Mouse (Mus musculus): ENCODE measurements around the gene Gm17509.

The Gm17509 gene

GRCm38 (mm10) chr13:117220501-117221321 is at the start of gene Gm17509:
Gene Gm17509, minus strand, starts transcription at chr13:117221075.
- DNase-seq, result peak; percentile 64

GRCm38 (mm10) chr13:117267963-117268362 is 47.1 kb upstream of the Gm17509 start:
- no peak for DNase-seq

GRCm38 (mm10) chr13:117266156-117266555 is 45.3 kb upstream of the Gm17509 start:
- no peak for DNase-seq

- no peak for DNase-seq
Observed at GRCm38 (mm10) chr13:117260704-117261103, 39.8 kb upstream of the Gm17509 start.

GRCm38 (mm10) chr13:117242621-117243020 is 21.7 kb upstream of the Gm17509 start:
- no peak for DNase-seq

- DNase-seq, result no peak
Observed at GRCm38 (mm10) chr13:117242063-117242462, 21.2 kb upstream of the Gm17509 start.

- no peak for DNase-seq
Observed at GRCm38 (mm10) chr13:117237111-117237510, 16.2 kb upstream of the Gm17509 start.

- DNase-seq, result peak; percentile 59
Observed at GRCm38 (mm10) chr13:117235530-117236212, 14.8 kb upstream of the Gm17509 start.

GRCm38 (mm10) chr13:117234486-117234885 is 13.6 kb upstream of the Gm17509 start:
- DNase-seq, result no peak

- no peak for DNase-seq
Observed at GRCm38 (mm10) chr13:117233808-117234207, 12.9 kb upstream of the Gm17509 start.

GRCm38 (mm10) chr13:117230371-117231110 is 9.7 kb upstream of the Gm17509 start:
- no peak for DNase-seq

GRCm38 (mm10) chr13:117225561-117225960 is 4.7 kb upstream of the Gm17509 start:
- no peak for DNase-seq

- no peak for DNase-seq
Observed at GRCm38 (mm10) chr13:117224901-117225300, 4.0 kb upstream of the Gm17509 start.

- DNase-seq, result no peak
Observed at GRCm38 (mm10) chr13:117223125-117223524, 2.2 kb upstream of the Gm17509 start.

GRCm38 (mm10) chr13:117219871-117220500 is 889 bp downstream of the Gm17509 start:
- DNase-seq, result no peak

GRCm38 (mm10) chr13:117218092-117218491 is 2.8 kb downstream of the Gm17509 start:
- no peak for DNase-seq

GRCm38 (mm10) chr13:117217621-117218020 is 3.3 kb downstream of the Gm17509 start:
- no peak for DNase-seq

GRCm38 (mm10) chr13:117216752-117217363 is 4.0 kb downstream of the Gm17509 start:
- DNase-seq, result no peak

GRCm38 (mm10) chr13:117216126-117216525 is 4.7 kb downstream of the Gm17509 start:
- DNase-seq, result peak; percentile 20

GRCm38 (mm10) chr13:117215481-117215880 is 5.4 kb downstream of the Gm17509 start:
- no peak for DNase-seq

GRCm38 (mm10) chr13:117211386-117211875 is 9.4 kb downstream of the Gm17509 start:
- DNase-seq, result peak; percentile 19

- no peak for DNase-seq
Observed at GRCm38 (mm10) chr13:117208236-117208635, 12.6 kb downstream of the Gm17509 start, which contains the start of gene Emb. Gene Emb, plus strand, starts transcription at chr13:117208536.
